Mouse (Mus musculus) liver, adult 2 months (tissue): ENCODE measurements at regions not wholly inside any gene's neighbourhood (a gene's known extent, or its start where the extent isn't known, plus 50 kb on each side); places are given as distances from the start of the nearest gene placed in this dataset.

ENCODE experiments used
- DNase-seq: peaks from one replicate; pipeline ENCODE4 v3.0.0-alpha.2; 2011; ENCODE audit warnings: low read depth, low spot score; ENCODE audit errors: extremely low read depth
- H3K27ac ChIP-seq: fragments of 200-500 bp; replicated peaks from 2 replicates; pipeline ENCODE4 v1.5.1; 2012; ENCODE audit warnings: low read depth, mild to moderate bottlenecking, control low read depth, inconsistent platforms, low read length; ENCODE audit not compliant: insufficient read depth
- H3K27me3 ChIP-seq: fragments of 200-500 bp; 2 replicates; pipeline ENCODE4 v1.6.1; 2012; ENCODE audit warnings: mild to moderate bottlenecking, moderate library complexity, low read length, inconsistent platforms; ENCODE audit not compliant: control insufficient read depth, insufficient read depth
- H3K36me3 ChIP-seq: fragments of 200-500 bp; 2 replicates; pipeline ENCODE4 v1.6.1; 2012; ENCODE audit warnings: low read length, inconsistent platforms; ENCODE audit not compliant: control insufficient read depth, insufficient read depth
- H3K4me1 ChIP-seq: fragments of 200-500 bp; 2 replicates; pipeline ENCODE4 v1.6.1; 2011; ENCODE audit warnings: low read length; ENCODE audit not compliant: control insufficient read depth, insufficient read depth
- H3K4me3 ChIP-seq: fragments of 200-500 bp; 2 replicates; pipeline ENCODE4 v1.5.1; 2011; ENCODE audit warnings: low read depth, mild to moderate bottlenecking, control low read depth, low read length, moderate library complexity; ENCODE audit not compliant: insufficient read depth
- H3K79me2 ChIP-seq: fragments of 200-500 bp; 2 replicates; pipeline ENCODE4 v1.6.1; 2012; ENCODE audit warnings: inconsistent platforms, mild to moderate bottlenecking, low read length, moderate library complexity; ENCODE audit not compliant: control insufficient read depth, insufficient read depth
- H3K9ac ChIP-seq: fragments of 200-500 bp; 2 replicates; pipeline ENCODE4 v1.6.1; 2012; ENCODE audit warnings: low read depth, mild to moderate bottlenecking, control low read depth, inconsistent platforms, low read length
- CTCF ChIP-seq: fragments of 200-500 bp; IDR thresholded peaks from 2 replicates; pipeline ENCODE4 v1.5.1; 2011; ENCODE audit warnings: low read depth, low read length, control low read depth
- POLR2A ChIP-seq: fragments of 200-500 bp; IDR thresholded peaks from 2 replicates; pipeline ENCODE4 v1.6.1; 2011; ENCODE audit warnings: low read length, control low read depth; ENCODE audit not compliant: insufficient read depth; ENCODE audit errors: extremely low read depth
- WGBS: fragments of 180-500 bp; shearing (Covaris S2); methylation state at CpG from one replicate; pipeline ENCODE4 v1.1.7; 2018; 5-methylcytosine and 5-hydroxymethylcytosine counted together

- DNase-seq: no peak
- Histone ChIP-seq H3K9ac (no peak overlapping the region), H3K4me3 (no peak overlapping the region), H3K36me3 (no peaks in the 10 kb centered on the region), H3K4me1 (no peaks in the 10 kb centered on the region), H3K27ac (no peak overlapping the region), H3K27me3 (no peaks in the 10 kb centered on the region), H3K79me2 (no peaks in the 10 kb centered on the region)
- WGBS: 88% methylated on average over 2 of the region's 2 CpGs
- TF ChIP-seq POLR2A (no peak), CTCF (no peak)
Measured at GRCm38 (mm10) chr3:4226986-4227385, 1523.6 kb upstream of the Gm8797 start.

DNA sequence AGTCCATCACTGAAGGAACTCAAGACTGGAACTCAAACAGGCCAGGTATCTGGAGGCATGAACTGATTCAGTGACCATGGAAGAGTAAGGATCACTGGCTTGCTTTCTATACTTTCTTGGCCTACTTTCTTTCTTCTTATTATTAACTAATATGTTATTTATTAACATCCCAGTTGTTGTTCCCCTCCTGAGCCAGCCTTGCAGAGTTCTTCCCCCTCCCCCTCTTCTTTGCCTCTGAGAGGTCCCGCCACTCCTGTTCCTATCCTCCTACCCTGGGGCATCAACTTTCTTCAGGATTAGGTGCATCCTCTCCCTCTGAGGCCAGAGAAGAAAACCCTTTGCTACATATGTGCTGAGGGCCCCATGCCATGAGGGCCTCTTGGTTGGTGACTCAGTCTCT, 1479.2 kb upstream of the Gm8797 start:
- DNase-seq: no peak
- no peaks in the 10 kb centered on the region for H3K4me1 ChIP-seq
- H3K9ac ChIP-seq: no peak overlapping the region
- no peaks in the 10 kb centered on the region for H3K36me3 ChIP-seq
- no peaks in the 10 kb centered on the region for H3K27me3 ChIP-seq
- 50% methylated on average over 1 of the region's 1 CpGs for WGBS
- TF ChIP-seq POLR2A (no peak), CTCF (no peak)
- no peak overlapping the region for H3K27ac ChIP-seq
- H3K79me2 ChIP-seq: no peaks in the 10 kb centered on the region
- no peak overlapping the region for H3K4me3 ChIP-seq

DNA sequence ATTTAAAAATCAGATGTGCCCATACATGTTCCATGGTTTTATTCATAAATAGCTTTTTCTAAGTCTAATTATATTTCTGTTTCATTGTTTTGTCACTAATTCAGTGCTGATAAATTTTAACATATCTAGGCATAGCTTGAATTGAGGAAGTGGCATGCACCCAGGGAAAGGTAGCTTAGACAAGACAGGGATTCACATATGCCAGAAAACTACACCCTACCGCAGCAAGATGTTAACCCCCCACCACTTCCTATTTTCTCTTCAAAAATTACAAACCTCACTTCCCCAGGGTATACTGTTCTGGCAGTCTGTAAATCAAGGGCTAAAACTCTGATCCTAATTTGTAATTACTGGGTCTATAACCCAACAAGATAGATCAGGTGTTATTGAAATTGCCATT, 1476.0 kb upstream of the Gm8797 start:
- TF ChIP-seq POLR2A: no peak
- no peak for TF ChIP-seq CTCF
- 64% methylated on average over 1 of the region's 1 CpGs for WGBS
- H3K27me3 ChIP-seq: no peaks in the 10 kb centered on the region
- H3K79me2 ChIP-seq: no peaks in the 10 kb centered on the region
- no peaks in the 10 kb centered on the region for H3K36me3 ChIP-seq
- H3K4me3 ChIP-seq: no peak overlapping the region
- DNase-seq: no peak
- no peak overlapping the region for H3K27ac ChIP-seq
- no peak overlapping the region for H3K9ac ChIP-seq
- H3K4me1 ChIP-seq: no peaks in the 10 kb centered on the region

- no peak for TF ChIP-seq POLR2A
- TF ChIP-seq CTCF: no peak
- WGBS: 65% methylated on average over 3 of the region's 3 CpGs
Measured at GRCm38 (mm10) chr3:4278042-4278441, 1472.6 kb upstream of the Gm8797 start.

GRCm38 (mm10) chr3:4280366-4281020, 1470.1 kb upstream of the Gm8797 start:
- H3K27me3 ChIP-seq: no peaks in the 10 kb centered on the region
- H3K4me3 ChIP-seq: no peak overlapping the region
- H3K9ac ChIP-seq: no peak overlapping the region
- DNase-seq: no peak
- H3K36me3 ChIP-seq: no peaks in the 10 kb centered on the region
- no peaks in the 10 kb centered on the region for H3K4me1 ChIP-seq
- H3K27ac ChIP-seq: no peak overlapping the region
- 54% methylated on average over 6 of the region's 6 CpGs for WGBS
- H3K79me2 ChIP-seq: no peaks in the 10 kb centered on the region
- TF ChIP-seq CTCF (no peak), POLR2A (no peak)

More at GRCm38 (mm10) chr3:4278042-4278441, 1472.6 kb upstream of the Gm8797 start:
- Histone ChIP-seq H3K27me3 (no peaks in the 10 kb centered on the region), H3K79me2 (no peaks in the 10 kb centered on the region), H3K36me3 (no peaks in the 10 kb centered on the region), H3K4me1 (no peaks in the 10 kb centered on the region), H3K4me3 (no peak overlapping the region), H3K27ac (no peak overlapping the region), H3K9ac (no peak overlapping the region)
- no peak for DNase-seq

GRCm38 (mm10) chr3:4281092-4281491, 1469.5 kb upstream of the Gm8797 start:
- H3K4me3 ChIP-seq: no peak overlapping the region
- H3K27me3 ChIP-seq: no peaks in the 10 kb centered on the region
- H3K27ac ChIP-seq: no peak overlapping the region
- no peaks in the 10 kb centered on the region for H3K36me3 ChIP-seq
- H3K4me1 ChIP-seq: no peaks in the 10 kb centered on the region
- H3K9ac ChIP-seq: no peak overlapping the region
- no peak for DNase-seq
- no peaks in the 10 kb centered on the region for H3K79me2 ChIP-seq
- TF ChIP-seq POLR2A: no peak
- no peak for TF ChIP-seq CTCF
- 35% methylated on average over 1 of the region's 1 CpGs for WGBS
